Mouse (Mus musculus): ENCODE data around the gene Hoxb13. TPM values are rescaled to one million over a fixed set of nuclear protein-coding genes. Genes with fewer than 3 reads are reported as not detected.

Gene Hoxb13
- total and polyA plus RNA-seq, 3 experiments: 13.8 to 16.7 TPM; not detected in 1

- no peak overlapping the region for H3K4me3 ChIP-seq (ENCODE audit: control insufficient read depth in 1 of 2, insufficient read depth in 1 of 2, low read depth in 2 of 2, low read length in 2 of 2)
- H3K9me3 ChIP-seq (replicated peaks; ENCODE audit: insufficient read depth, low read length): no peaks in the 10 kb centered on the region
- TF ChIP-seq CHD1 (IDR thresholded peaks at IDR 0.05; ENCODE audit: low read depth, low read length): no peak
- no peak for TF ChIP-seq RAD21 (IDR thresholded peaks at IDR 0.05; ENCODE audit: low read depth, low read length)
- no peak for TF ChIP-seq MEF2A (IDR thresholded peaks at IDR 0.05; ENCODE audit: extremely low read depth, insufficient replicate concordance, low read depth, low read length, poor library complexity, severe bottlenecking)
- no peak for TF ChIP-seq SMC3 (IDR thresholded peaks at IDR 0.05; ENCODE audit: low read depth, low read length)
- no peak for TF ChIP-seq MXI1 (IDR thresholded peaks at IDR 0.05; ENCODE audit: low read depth, low read length)
- no peak for TF ChIP-seq GATA1 (IDR thresholded peaks at IDR 0.05; ENCODE audit: low read depth, low read length)
- no peak for TF ChIP-seq ETS1 (IDR thresholded peaks at IDR 0.05; ENCODE audit: low read depth, low read length)
- TF ChIP-seq POLR2A (IDR thresholded peaks at IDR 0.05; ENCODE audit: control insufficient read depth in 1 of 2, insufficient read depth in 1 of 2, low read depth in 1 of 2, low read length in 2 of 2, poor library complexity in 1 of 2): no peak
- no peak for TF ChIP-seq JUND (IDR thresholded peaks at IDR 0.05; ENCODE audit: low read depth, low read length)
- TF ChIP-seq MAFK (IDR thresholded peaks at IDR 0.05; ENCODE audit: borderline replicate concordance, low read depth, low read length): no peak
- no peak for TF ChIP-seq POLR2AphosphoS2 (IDR thresholded peaks at IDR 0.05; ENCODE audit: low read length)
- TF ChIP-seq MAX (IDR thresholded peaks at IDR 0.05; ENCODE audit: low read length): no peak
- no peak for TF ChIP-seq ZNF384 (IDR thresholded peaks at IDR 0.05; ENCODE audit: low read depth, low read length)
- TF ChIP-seq TCF12 (IDR thresholded peaks at IDR 0.05; ENCODE audit: low read depth, low read length): no peak
- no peak overlapping the region for H3K9ac ChIP-seq (ENCODE audit: control insufficient read depth, low read depth, low read length, poor library complexity, severe bottlenecking)
- no peaks in the 10 kb centered on the region for H3K4me1 ChIP-seq (ENCODE audit: control insufficient read depth in 1 of 2, insufficient read depth in 2 of 2, low read length in 2 of 2)
- H3K27me3 ChIP-seq (ENCODE audit: control insufficient read depth in 1 of 2, insufficient read depth in 2 of 2, low read length in 2 of 2): peaks cover 15 to 21% of the 10 kb centered on the region in 2 experiments
- no peaks in the 10 kb centered on the region for H3K36me3 ChIP-seq (ENCODE audit: control insufficient read depth in 1 of 2, insufficient read depth in 2 of 2, low read length in 2 of 2)
- no peaks in the 10 kb centered on the region for H3K79me2 ChIP-seq (ENCODE audit: control insufficient read depth, insufficient read depth, low read length, poor library complexity)
- no peak for DNase-seq (ENCODE audit: low read depth, low spot score)
- H3K27ac ChIP-seq (ENCODE audit: control insufficient read depth, low read depth, low read length): no peak overlapping the region
Observed at GRCm38 (mm10) chr11:96176841-96177240, 17.3 kb upstream of the Hoxb13 start.

- TF ChIP-seq UBTF (IDR thresholded peaks at IDR 0.05; ENCODE audit: borderline replicate concordance, insufficient read depth, low read depth, low read length) (no peak), CHD1 (IDR thresholded peaks at IDR 0.05; ENCODE audit: low read depth, low read length) (no peak), E2F4 (IDR thresholded peaks at IDR 0.05; ENCODE audit: borderline replicate concordance, low read depth, low read length) (no peak), MAFK (IDR thresholded peaks at IDR 0.05; ENCODE audit: borderline replicate concordance, low read depth, low read length) (no peak)
- Histone ChIP-seq H3K36me3 (ENCODE audit: control insufficient read depth in 1 of 2, insufficient read depth in 2 of 2, low read length in 2 of 2) (no peaks in the 10 kb centered on the region), H3K27me3 (ENCODE audit: control insufficient read depth in 1 of 2, insufficient read depth in 2 of 2, low read length in 2 of 2) (peaks cover 18 to 23% of the 10 kb centered on the region in 2 experiments), H3K9ac (ENCODE audit: control insufficient read depth, low read depth, low read length, poor library complexity, severe bottlenecking) (no peak overlapping the region), H3K79me2 (ENCODE audit: control insufficient read depth, insufficient read depth, low read length, poor library complexity) (no peaks in the 10 kb centered on the region), H3K4me1 (ENCODE audit: control insufficient read depth in 1 of 2, insufficient read depth in 2 of 2, low read length in 2 of 2) (no peaks in the 10 kb centered on the region), H3K9me3 (replicated peaks; ENCODE audit: insufficient read depth, low read length) (no peaks in the 10 kb centered on the region), H3K4me3 (ENCODE audit: control insufficient read depth in 1 of 2, insufficient read depth in 1 of 2, low read depth in 2 of 2, low read length in 2 of 2) (no peak overlapping the region), H3K27ac (ENCODE audit: control insufficient read depth, low read depth, low read length) (no peak overlapping the region)
- no peak for DNase-seq (ENCODE audit: low read depth, low spot score)
Observed at GRCm38 (mm10) chr11:96177546-96178174, 16.5 kb upstream of the Hoxb13 start.

All from MEL (cell line).